Mouse (Mus musculus): Measurements from ENCODE around the gene Ppp4c.

Gene Ppp4c

GRCm38 (mm10) chr7:126759050-126759671, 33.1 kb downstream of the Ppp4c start, which contains the start of gene Mapk3:
Gene Mapk3 (plus strand): TSS chr7:126759601.
- peak; percentile 70 for DNase-seq (ENCODE audit: extremely low spot score, low read depth, low spot score)

- DNase-seq (ENCODE audit: extremely low spot score, low read depth, low spot score), result no peak
Measured at GRCm38 (mm10) chr7:126758539-126758938, 33.8 kb downstream of the Ppp4c start.

DNA sequence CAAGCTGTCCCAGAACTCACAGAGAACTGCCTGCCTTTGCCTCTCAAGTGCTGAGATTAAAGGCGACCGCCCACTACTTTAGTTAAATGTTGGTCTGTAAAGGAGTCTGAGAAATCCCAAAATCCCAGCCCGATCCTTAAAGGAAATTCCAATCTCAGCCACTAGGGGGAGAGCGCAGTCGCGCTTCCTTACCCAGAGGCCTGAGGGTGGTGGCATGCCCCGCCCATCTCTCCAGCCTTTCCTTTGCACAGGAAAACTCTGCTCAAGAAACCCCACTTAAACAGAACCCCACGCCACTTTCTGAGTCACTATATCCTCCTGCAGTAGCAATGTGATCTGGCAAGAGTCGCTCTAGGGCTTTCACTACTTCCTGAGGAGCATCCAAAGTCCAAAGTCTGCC, 37.4 kb downstream of the Ppp4c start:
- peak; percentile 94 for DNase-seq (ENCODE audit: extremely low spot score, low read depth, low spot score)

- no peak for DNase-seq (ENCODE audit: extremely low spot score, low read depth, low spot score)
Measured at GRCm38 (mm10) chr7:126749582-126750343, 42.5 kb downstream of the Ppp4c start.

DNA sequence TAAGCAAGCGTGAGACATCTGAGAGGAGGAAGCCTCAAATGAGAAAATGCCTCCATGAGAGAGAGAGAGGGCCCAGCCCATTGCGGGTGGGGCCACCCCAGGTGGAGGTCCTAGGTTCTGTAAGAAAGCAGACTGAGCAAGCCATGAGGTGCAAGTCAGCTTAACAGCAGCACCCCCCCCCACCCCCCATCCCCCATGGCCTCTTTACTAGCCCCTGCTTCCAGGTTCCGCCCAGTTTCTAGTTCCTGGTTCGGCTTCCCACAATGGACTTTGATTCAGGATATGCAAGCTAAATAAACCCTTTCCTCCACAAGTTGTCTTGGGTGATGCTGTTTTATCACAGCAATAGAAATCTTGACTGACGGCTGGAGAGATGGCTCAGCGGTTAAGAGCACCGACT, 43.5 kb downstream of the Ppp4c start:
- no peak for DNase-seq (ENCODE audit: extremely low spot score, low read depth, low spot score)

GRCm38 (mm10) chr7:126746798-126747197, 45.5 kb downstream of the Ppp4c start:
- no peak for DNase-seq (ENCODE audit: extremely low spot score, low read depth, low spot score)

DNA sequence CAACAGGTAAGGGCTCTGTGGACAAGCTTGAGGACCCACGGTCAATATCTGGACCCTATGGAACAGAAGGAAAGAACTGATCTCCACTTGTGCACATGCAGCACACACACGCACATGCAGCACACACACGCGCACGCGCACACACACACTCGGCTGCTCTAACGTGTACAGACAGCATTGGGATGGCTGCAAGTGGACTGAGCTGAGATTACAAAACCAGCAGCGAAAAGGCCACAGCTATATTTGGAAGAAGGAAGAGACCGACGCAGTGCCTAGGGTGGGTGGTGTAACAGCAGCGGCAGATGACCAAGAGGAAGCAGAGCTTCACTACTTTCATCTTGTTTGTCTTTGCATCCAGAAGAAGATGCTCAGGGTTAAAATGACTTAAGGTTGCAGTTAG, 46.2 kb downstream of the Ppp4c start:
- DNase-seq (ENCODE audit: extremely low spot score, low read depth, low spot score), result no peak

GRCm38 (mm10) chr7:126741964-126742482, 50.3 kb downstream of the Ppp4c start:
- no peak for DNase-seq (ENCODE audit: extremely low spot score, low read depth, low spot score)

DNA sequence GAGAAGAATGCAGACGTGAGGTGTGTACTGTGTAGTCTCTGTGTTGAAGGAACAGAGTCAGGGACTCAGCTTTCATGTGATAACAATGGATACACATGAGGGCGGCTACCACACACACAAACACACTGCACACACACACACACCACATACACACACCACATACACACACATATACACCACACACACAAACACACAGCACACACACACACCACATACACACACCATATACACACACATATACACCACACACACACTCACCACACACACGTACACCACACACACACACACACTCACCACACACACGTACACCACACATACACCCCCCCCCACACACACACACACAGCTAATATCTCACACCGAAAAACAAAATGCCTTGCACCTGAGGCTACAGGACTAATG, 50.8 kb downstream of the Ppp4c start:
- no peak for DNase-seq (ENCODE audit: extremely low spot score, low read depth, low spot score)

DNA sequence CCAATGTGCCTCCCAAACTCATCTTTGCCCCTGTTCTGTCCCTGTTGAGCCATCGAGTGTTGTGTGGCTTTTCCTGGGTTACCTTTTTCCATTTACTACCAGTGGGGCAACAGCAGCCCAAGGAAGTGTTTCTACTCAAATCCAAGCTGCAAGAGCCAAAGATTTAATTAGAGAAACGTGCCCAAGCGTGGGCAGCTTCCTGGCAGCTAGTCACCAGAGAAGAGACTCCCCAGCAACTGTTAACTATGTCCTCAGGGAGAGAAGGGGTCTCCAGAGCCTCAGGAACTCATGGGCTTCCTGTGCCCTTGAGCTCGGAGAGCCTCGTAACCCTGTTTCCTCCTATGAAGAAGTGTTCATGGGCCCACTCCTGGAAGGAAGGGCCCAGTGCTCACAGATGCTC, 51.3 kb downstream of the Ppp4c start:
- DNase-seq (ENCODE audit: extremely low spot score, low read depth, low spot score), result no peak

- DNase-seq (ENCODE audit: extremely low spot score, low read depth, low spot score), result no peak
Measured at GRCm38 (mm10) chr7:126740132-126740735, 52.1 kb downstream of the Ppp4c start.

DNA sequence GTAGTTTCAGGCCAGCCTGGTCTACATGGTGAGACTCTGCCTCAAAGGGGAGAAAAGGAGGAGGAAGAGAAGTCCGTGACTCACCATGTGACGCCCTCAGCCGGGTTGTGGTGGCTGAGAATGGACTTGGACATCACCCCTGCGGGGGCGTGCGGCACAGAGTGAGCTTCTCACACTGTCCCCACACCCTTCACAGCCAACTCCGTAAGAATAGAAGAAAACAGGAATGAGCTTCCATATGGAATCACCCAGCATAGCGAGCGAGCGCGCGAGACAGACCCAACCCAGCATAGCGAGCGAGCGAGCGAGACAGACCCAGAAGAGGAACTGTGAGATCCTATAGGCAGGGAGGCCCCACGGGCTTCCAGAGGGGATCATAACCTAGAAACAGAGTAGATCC, 52.7 kb downstream of the Ppp4c start:
- no peak for DNase-seq (ENCODE audit: extremely low spot score, low read depth, low spot score)

- no peak for DNase-seq (ENCODE audit: extremely low spot score, low read depth, low spot score)
Measured at GRCm38 (mm10) chr7:126736122-126736521, 56.2 kb downstream of the Ppp4c start.

All from hindlimb bud, embryonic 11.5 days (tissue).